Mouse (Mus musculus): ENCODE results near the gene Olfr142.
"Not testable (repeated sequence)": the region's sequence is repeated elsewhere in the genome, so short reads cannot be mapped to it uniquely, and the experiment has no call there.

The Olfr142 gene

GRCm38 (mm10) chr2:90257492-90257891, at the start of gene Olfr142:
TSS of gene Olfr142 (minus strand) at chr2:90257592.
- DNase-seq (ENCODE audit: low spot score in 2 of 2) = no peak

- no peak for DNase-seq (ENCODE audit: low spot score in 2 of 2)
These were observed 35.3 kb upstream of the Olfr142 start, which contains the start of gene Olfr1272 for GRCm38 (mm10) chr2:90292741-90293140. TSS of gene Olfr1272 (minus strand) at chr2:90292841.

- no peak for DNase-seq (ENCODE audit: low spot score in 2 of 2)
These were observed 13.5 kb upstream of the Olfr142 start, which contains the start of gene Olfr1271 for GRCm38 (mm10) chr2:90270932-90271331. TSS of gene Olfr1271 (minus strand) at chr2:90271032.

- not testable (repeated sequence) for DNase-seq (ENCODE audit: low spot score in 2 of 2)
These were observed 33.0 kb downstream of the Olfr142 start, which contains the start of gene Olfr1506 for GRCm38 (mm10) chr2:90224393-90224792. TSS of gene Olfr1506 (minus strand) at chr2:90224493.

All from frontal cortex, postnatal 25 days (tissue).